Mouse (Mus musculus) midbrain, embryonic 14.5 days (tissue): Measurements from ENCODE around the gene Olfr178. TPM values are rescaled to one million over a fixed set of nuclear protein-coding genes. Genes with fewer than 3 reads are reported as not detected.

Source experiments
- ATAC-seq: fragments of 200-750 bp; cut with Nextera tagmentation; 2 replicates; pipeline ENCODE4 v1.8.0; 2017; ENCODE audit warnings: moderate number of reproducible peaks, moderate library complexity; ENCODE audit not compliant: low FRiP score, low TSS enrichment
- DNase-seq: peaks from one replicate; pipeline ENCODE4 v3.0.0-alpha.2; 2015
- H3K27ac ChIP-seq: fragments of 300-500 bp; sonication (generic); replicated peaks from 2 replicates; pipeline ENCODE4 v1.5.1; 2014; ENCODE audit warnings: mild to moderate bottlenecking, low read depth, low read length, moderate library complexity
- H3K27me3 ChIP-seq: fragments of 300-500 bp; sonication (generic); 2 replicates; pipeline ENCODE4 v1.6.1; 2014; ENCODE audit warnings: low read length, control low read depth, mixed read lengths; ENCODE audit not compliant: control insufficient read depth, insufficient read depth
- H3K36me3 ChIP-seq: fragments of 300-500 bp; sonication (generic); 2 replicates; pipeline ENCODE4 v1.6.1; 2014; ENCODE audit warnings: low read length, control low read depth; ENCODE audit not compliant: control insufficient read depth, insufficient read depth
- H3K4me1 ChIP-seq: fragments of 300-500 bp; sonication (generic); 2 replicates; pipeline ENCODE4 v1.6.1; 2014; ENCODE audit warnings: mild to moderate bottlenecking, antibody characterized with exemption, low read length, control low read depth; ENCODE audit not compliant: control insufficient read depth, insufficient read depth
- H3K4me2 ChIP-seq: fragments of 300-500 bp; sonication (generic); 2 replicates; pipeline ENCODE4 v1.6.1; 2014; ENCODE audit warnings: mild to moderate bottlenecking, low read length, moderate library complexity
- H3K4me3 ChIP-seq: fragments of 300-500 bp; sonication (generic); replicated peaks from 2 replicates; pipeline ENCODE4 v1.5.1; 2014; ENCODE audit warnings: low read depth, low read length
- H3K9ac ChIP-seq: fragments of 300-500 bp; sonication (generic); replicated peaks from 2 replicates; pipeline ENCODE4 v1.6.1; 2014; ENCODE audit warnings: mild to moderate bottlenecking, low read length, moderate library complexity
- H3K9me3 ChIP-seq: fragments of 300-500 bp; sonication (generic); 2 replicates; pipeline ENCODE4 v1.6.1; 2016; ENCODE audit warnings: low read length, control low read depth, mixed read lengths; ENCODE audit not compliant: control insufficient read depth
- WGBS: fragments of 180-500 bp; shearing (Covaris S2); extraction: QIAGEN DNeasy Blood & Tissue Kit; methylation state at CpG from one replicate; pipeline ENCODE4 v1.1.7; 2014; 5-methylcytosine and 5-hydroxymethylcytosine counted together
- polyA plus RNA-seq: library from polyadenylated mRNA; unstranded; fragments of >200 nt; fragmentation: Nextera tagmentation; extraction: Ambion mirVana; gene quantifications from 2 replicates; pipeline ENCODE4 v1.2.1, GENCODE M21; 2014

Gene Olfr178
- polyA plus RNA-seq: not detected in 2 replicates

- no peak for ATAC-seq
- Histone ChIP-seq H3K27me3 (no peaks in the 10 kb centered on the region), H3K9me3 (no peaks in the 10 kb centered on the region), H3K9ac (no peak within 1 kb of the TSS), H3K27ac (no peak within 1 kb of the TSS), H3K4me3 (no peak within 1 kb of the TSS), H3K36me3 (no peaks in the 10 kb centered on the region), H3K4me1 (no peaks in the 10 kb centered on the region), H3K4me2 (no peak within 1 kb of the TSS)
- no peak for DNase-seq
- 93% methylated on average over 3 of the region's 3 CpGs for WGBS
These were observed at the start of gene Olfr178 for GRCm38 (mm10) chr16:58891963-58892362. Gene Olfr178, minus strand, starts transcription at chr16:58892063.

GRCm38 (mm10) chr16:58929292-58929691 lies 37.4 kb upstream of the Olfr178 start, which contains the start of gene Olfr180:
Gene Olfr180, minus strand, starts transcription at chr16:58929392.
- no peaks in the 10 kb centered on the region for H3K27me3 ChIP-seq
- no peak within 1 kb of the TSS for H3K4me2 ChIP-seq
- H3K4me1 ChIP-seq: no peaks in the 10 kb centered on the region
- DNase-seq (no peak), ATAC-seq (no peak)
- H3K9me3 ChIP-seq: no peaks in the 10 kb centered on the region
- no peak within 1 kb of the TSS for H3K4me3 ChIP-seq
- no peak within 1 kb of the TSS for H3K9ac ChIP-seq
- WGBS: 81% methylated on average over 4 of the region's 4 CpGs
- no peak within 1 kb of the TSS for H3K27ac ChIP-seq
- no peaks in the 10 kb centered on the region for H3K36me3 ChIP-seq

DNA sequence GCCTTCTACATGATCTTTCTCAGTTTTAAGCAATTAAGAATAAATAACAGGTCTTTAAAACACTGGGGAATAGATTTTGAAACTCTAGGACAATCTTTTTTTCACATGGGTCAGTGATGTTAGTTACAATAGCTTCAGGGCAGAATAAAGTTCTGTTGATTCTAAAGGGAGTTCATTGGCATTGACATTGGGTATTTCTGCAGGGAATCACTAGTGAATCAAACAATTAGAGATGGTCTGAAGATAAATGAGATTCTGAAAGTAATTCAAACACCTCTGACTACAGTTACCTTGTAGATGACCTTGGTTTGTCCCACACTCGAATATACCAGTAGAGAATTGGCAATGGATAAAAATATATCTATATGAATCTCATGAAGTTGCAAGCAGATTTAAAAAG lies 36.8 kb upstream of the Olfr178 start, which contains the start of gene Olfr181:
Gene Olfr181, minus strand, starts transcription at position 101 of the 400 bp plus-strand sequence.
- no peaks in the 10 kb centered on the region for H3K9me3 ChIP-seq
- DNase-seq (no peak), ATAC-seq (no peak)
- H3K36me3 ChIP-seq: no peaks in the 10 kb centered on the region
- no peak within 1 kb of the TSS for H3K4me2 ChIP-seq
- WGBS: 59% methylated on average over 1 of the region's 1 CpGs
- no peak within 1 kb of the TSS for H3K4me3 ChIP-seq
- H3K9ac ChIP-seq: no peak within 1 kb of the TSS
- no peaks in the 10 kb centered on the region for H3K4me1 ChIP-seq
- no peak within 1 kb of the TSS for H3K27ac ChIP-seq
- H3K27me3 ChIP-seq: no peaks in the 10 kb centered on the region

DNA sequence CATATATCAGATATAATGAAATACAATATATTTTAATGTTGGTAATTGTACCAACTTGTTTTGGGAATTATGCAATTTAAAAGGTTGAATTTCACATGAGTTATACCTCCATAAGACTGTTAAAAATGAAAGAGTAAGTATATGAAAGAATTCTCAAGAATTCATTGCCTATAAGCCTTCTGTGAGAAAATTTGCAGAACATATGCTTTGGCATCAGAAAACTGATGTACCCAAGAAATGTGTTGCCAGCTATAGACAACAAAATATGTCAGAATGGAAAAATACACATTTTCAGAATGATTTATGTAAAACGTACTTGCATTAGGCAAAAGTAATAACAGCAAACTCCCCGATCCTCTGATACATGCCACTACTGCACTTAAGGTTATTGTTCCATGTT lies 7.4 kb downstream of the Olfr178 start:
- Histone ChIP-seq H3K4me2 (no peak overlapping the region), H3K9ac (no peak overlapping the region), H3K36me3 (no peaks in the 10 kb centered on the region), H3K27ac (no peak overlapping the region), H3K9me3 (no peaks in the 10 kb centered on the region), H3K4me1 (no peaks in the 10 kb centered on the region), H3K27me3 (no peaks in the 10 kb centered on the region), H3K4me3 (no peak overlapping the region)
- DNase-seq (no peak), ATAC-seq (no peak)
- WGBS: 93% methylated on average over 2 of the region's 2 CpGs

GRCm38 (mm10) chr16:58874668-58875067 lies 17.2 kb downstream of the Olfr178 start, which contains the start of gene Olfr177:
Gene Olfr177, minus strand, starts transcription at chr16:58874768.
- no peaks in the 10 kb centered on the region for H3K27me3 ChIP-seq
- H3K36me3 ChIP-seq: no peaks in the 10 kb centered on the region
- H3K4me1 ChIP-seq: no peaks in the 10 kb centered on the region
- 64% methylated on average over 1 of the region's 1 CpGs for WGBS
- H3K4me3 ChIP-seq: no peak within 1 kb of the TSS
- H3K27ac ChIP-seq: no peak within 1 kb of the TSS
- H3K9me3 ChIP-seq: no peaks in the 10 kb centered on the region
- no peak within 1 kb of the TSS for H3K4me2 ChIP-seq
- H3K9ac ChIP-seq: no peak within 1 kb of the TSS
- no peak for ATAC-seq
- DNase-seq: no peak

DNA sequence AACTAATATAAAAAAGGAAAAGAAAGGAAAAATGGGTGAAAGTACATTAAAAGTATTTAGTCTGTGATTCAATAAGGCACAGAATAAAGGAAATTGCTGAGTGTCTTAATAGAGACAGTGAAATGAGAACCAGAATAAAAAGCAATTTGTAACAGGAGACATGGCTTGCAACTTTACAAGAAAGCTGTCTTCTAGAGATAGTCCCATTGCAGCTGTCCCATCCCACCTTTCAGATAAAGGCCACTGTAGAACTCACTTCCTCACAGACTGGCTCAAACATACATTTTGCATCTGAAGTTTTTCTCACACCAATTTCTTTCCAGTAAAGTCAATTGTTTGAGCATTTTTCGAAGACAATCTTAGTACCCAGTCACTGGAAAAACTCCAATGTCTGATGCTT lies 30.4 kb downstream of the Olfr178 start:
- DNase-seq: no peak
- no peaks in the 10 kb centered on the region for H3K4me1 ChIP-seq
- H3K4me3 ChIP-seq: no peak overlapping the region
- H3K9ac ChIP-seq: no peak overlapping the region
- no peak overlapping the region for H3K4me2 ChIP-seq
- no peaks in the 10 kb centered on the region for H3K9me3 ChIP-seq
- ATAC-seq: no peak
- H3K27me3 ChIP-seq: no peaks in the 10 kb centered on the region
- H3K27ac ChIP-seq: no peak overlapping the region
- 82% methylated on average over 1 of the region's 1 CpGs for WGBS
- no peaks in the 10 kb centered on the region for H3K36me3 ChIP-seq

DNA sequence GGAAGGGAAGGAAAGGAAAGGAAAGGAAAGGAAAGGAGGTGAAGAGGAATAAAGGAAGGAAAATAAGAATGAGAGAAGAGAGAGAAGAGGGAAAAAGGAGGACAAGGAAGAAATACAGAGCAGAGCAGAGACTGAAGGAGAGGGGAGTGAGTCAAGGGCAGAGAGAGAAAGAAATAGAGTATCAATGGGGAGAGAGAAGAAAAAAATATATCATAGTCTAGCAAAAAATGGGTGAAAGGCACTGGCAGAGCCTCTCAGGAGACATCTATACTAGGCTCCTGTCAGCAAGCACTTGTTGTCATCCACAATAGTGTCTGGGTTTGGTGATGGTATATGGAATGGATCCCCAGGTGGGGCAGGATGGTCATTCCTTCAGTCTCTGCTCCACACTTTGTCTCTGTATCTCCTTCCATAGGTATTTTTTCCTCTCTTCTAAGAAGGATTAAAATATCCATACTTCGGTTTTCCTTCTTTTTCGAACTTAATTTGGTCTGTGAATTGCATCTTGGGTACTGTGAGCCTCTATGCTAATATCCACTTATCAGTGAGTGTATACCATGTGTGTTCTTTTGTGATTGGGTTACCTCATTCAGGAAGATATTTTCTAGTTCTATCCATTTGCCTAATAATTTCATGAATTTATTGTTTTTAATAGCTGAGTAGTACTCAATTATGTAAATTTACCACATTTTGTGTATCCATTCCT lies 31.7 kb downstream of the Olfr178 start:
- Histone ChIP-seq H3K4me2 (no peak overlapping the region), H3K27me3 (no peaks in the 10 kb centered on the region), H3K36me3 (no peaks in the 10 kb centered on the region), H3K27ac (no peak overlapping the region), H3K4me3 (no peak overlapping the region), H3K4me1 (no peaks in the 10 kb centered on the region), H3K9me3 (no peaks in the 10 kb centered on the region), H3K9ac (no peak overlapping the region)
- DNase-seq: no peak
- WGBS: 91% methylated on average over 2 of the region's 2 CpGs
- no peak for ATAC-seq
